Mouse (Mus musculus): ENCODE data around the gene Nek2. TPM values are rescaled to one million over a fixed set of nuclear protein-coding genes. Genes with fewer than 3 reads are reported as not detected.
A peak's percentile ranks its signal among the peaks of the same experiment; 100 is the strongest.

The Nek2 gene
- polyA plus RNA-seq, 1 experiment from 2014 or later = 49.4 TPM

DNA sequence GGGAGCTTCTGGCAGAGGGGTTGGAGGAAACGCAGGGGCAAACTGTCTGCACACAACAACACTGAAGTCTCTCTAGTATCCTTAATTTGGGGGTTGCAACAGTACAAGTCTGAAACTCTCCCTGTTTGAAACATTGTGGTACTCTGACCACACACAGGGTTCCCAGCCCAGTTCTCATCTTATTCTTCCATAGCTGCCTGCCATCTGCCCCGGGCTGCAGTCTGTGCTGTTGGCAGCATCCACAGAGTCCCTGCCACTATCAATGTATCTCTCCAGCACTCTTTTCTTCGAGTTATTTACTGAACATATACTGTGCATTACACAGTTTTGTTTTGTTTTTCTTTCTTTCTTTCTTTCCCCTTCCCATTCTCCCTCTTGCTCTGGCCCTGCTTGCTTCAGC, 4.6 kb upstream of the Nek2 start:
- WGBS (ENCODE audit: insufficient replicate concordance) = 73% methylated on average over 3 of the region's 3 CpGs

DNA sequence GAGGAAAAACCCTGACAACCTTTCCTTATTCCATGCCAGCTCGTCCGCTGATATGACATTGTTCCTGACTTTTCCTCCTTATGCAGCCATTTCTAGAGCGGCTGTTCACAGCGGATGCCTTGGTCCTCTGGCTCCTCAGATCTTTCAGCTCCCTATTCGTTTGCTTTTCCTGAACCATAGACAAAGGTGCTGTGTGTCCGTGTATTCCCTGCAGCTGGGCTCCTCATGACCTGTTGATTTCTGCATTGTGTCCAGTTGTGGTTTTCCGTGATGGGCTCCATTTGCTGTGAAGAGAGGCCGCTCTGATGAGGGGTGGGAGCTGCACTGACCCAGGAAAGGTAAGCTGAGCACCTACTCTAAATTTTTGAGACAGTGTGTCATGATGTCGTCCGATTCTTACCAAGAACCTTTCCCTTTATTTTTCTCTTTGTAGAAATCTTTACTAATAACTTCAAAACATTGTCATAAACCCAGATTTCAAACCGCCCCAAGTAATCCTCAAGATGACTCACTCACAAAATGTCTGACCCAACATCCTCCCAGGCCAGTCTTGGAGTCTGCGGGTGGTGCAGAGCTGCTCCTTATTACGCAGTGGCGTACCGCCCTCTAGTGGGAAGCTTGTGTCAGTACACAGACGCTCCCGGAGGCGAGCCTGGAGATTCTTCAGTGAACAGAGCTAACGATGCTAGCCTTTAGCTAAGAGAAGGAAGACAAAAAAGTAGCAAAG, 3.7 kb upstream of the Nek2 start:
- Histone ChIP-seq H3K9me3 (replicated peaks) (no peaks in the 10 kb centered on the region), H3K36me3 (peaks cover 5% of the 10 kb centered on the region), H3K4me2 (no peak overlapping the region), H3K27me3 (replicated peaks) (no peaks in the 10 kb centered on the region; the same call in 1 of the 2 replicates), H3K4me3 (no peak overlapping the region), H3K9ac (no peak overlapping the region), H3K27ac (no peak overlapping the region), H3K4me1 (peaks cover 18% of the 10 kb centered on the region)
- no peak for ATAC-seq
- WGBS (ENCODE audit: insufficient replicate concordance) = 36% methylated on average over 19 of the region's 19 CpGs

More for the DNA sequence above, 4.6 kb upstream of the Nek2 start:
- H3K9me3 ChIP-seq (replicated peaks) = no peaks in the 10 kb centered on the region
- H3K4me3 ChIP-seq = no peak overlapping the region
- ATAC-seq = no peak
- H3K27me3 ChIP-seq (replicated peaks) = no peaks in the 10 kb centered on the region; the same call in 1 of the 2 replicates
- no peak overlapping the region for H3K9ac ChIP-seq
- peaks cover 11% of the 10 kb centered on the region for H3K4me1 ChIP-seq
- H3K4me2 ChIP-seq = no peak overlapping the region
- no peak overlapping the region for H3K27ac ChIP-seq
- H3K36me3 ChIP-seq = no peaks in the 10 kb centered on the region

DNA sequence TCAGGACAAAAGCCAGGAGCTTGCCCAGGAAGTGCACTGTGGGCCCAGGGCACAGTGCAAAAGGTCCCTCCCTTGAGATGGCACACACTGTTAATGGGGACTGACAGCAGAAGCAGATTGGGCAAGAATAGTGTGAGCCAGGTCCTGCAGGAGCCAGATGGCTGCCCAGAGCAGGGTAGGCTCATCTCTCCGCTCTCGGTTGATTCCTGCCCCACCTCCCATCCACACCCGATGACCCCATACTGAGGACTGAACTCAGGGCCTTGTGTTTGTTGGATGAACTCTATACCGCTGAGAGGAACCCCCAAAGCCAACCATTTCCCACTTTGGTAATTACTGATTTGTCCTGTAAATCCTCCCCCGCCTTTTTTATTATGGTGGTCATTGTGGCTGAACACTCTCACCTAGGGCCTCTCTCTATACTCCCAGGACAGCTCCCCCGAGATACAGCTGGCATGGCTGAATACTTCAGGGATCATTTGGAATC, 3.1 kb upstream of the Nek2 start:
- no peaks in the 10 kb centered on the region for H3K9me3 ChIP-seq (replicated peaks)
- H3K4me1 ChIP-seq = peaks cover 20% of the 10 kb centered on the region
- no peak overlapping the region for H3K9ac ChIP-seq
- 42% methylated on average over 6 of the region's 6 CpGs for WGBS (ENCODE audit: insufficient replicate concordance)
- no peaks in the 10 kb centered on the region; the same call in 1 of the 2 replicates for H3K27me3 ChIP-seq (replicated peaks)
- no peak overlapping the region for H3K4me2 ChIP-seq
- no peak overlapping the region for H3K27ac ChIP-seq
- H3K4me3 ChIP-seq = no peak overlapping the region
- H3K36me3 ChIP-seq = peaks cover 11% of the 10 kb centered on the region
- no peak for ATAC-seq

DNA sequence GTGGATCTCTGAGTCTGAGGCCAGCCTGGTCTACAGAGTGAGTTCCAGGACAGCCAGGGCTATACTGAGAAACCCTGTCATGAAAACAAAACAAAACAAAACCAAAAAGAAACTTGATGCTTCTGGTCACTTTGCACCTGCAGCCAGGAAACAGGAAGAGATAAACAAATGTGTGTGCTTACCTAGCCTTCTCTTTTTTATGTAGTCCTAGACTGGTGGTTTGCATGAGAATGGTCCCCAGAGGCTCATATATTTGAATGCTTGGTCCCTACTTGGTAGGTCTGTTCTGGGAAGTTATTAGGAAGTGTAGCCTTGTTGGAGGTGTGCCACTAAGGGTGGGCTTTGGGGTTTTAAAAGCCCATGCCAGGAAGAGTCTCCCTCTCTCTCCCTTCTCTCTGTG, 2.2 kb upstream of the Nek2 start:
- H3K9me3 ChIP-seq (replicated peaks) = no peaks in the 10 kb centered on the region
- H3K9ac ChIP-seq = no peak overlapping the region
- H3K4me2 ChIP-seq = no peak overlapping the region
- peaks cover 19% of the 10 kb centered on the region for H3K36me3 ChIP-seq
- ATAC-seq = no peak
- H3K27me3 ChIP-seq (replicated peaks) = no peaks in the 10 kb centered on the region; the same call in 1 of the 2 replicates
- H3K27ac ChIP-seq = no peak overlapping the region
- H3K4me1 ChIP-seq = peaks cover 20% of the 10 kb centered on the region
- no peak overlapping the region for H3K4me3 ChIP-seq

DNA sequence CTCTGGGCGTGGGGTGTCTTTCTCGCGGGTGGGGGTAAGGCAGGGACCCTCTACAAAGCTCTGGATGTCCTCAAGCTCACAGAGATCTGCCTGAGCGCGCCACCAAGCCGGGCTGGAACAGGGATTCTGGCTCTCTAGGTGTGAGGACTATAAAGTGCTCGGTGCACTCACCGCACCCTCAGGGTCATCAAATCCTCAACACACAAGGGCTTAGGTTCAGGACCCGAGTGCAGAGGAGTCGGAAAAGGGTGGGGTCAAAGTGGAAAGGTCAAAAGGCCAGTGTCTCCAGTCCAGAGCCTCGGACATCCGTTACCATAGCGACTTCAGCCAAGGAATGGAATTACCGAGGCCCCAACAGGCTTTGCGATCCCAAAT, 306 bp upstream of the Nek2 start:
- Histone ChIP-seq H3K27ac (no peak overlapping the region), H3K9me3 (replicated peaks) (no peaks in the 10 kb centered on the region), H3K4me3 (peak overlapping the region; percentile 94), H3K4me2 (peak overlapping the region; percentile 87), H3K4me1 (peaks cover 20% of the 10 kb centered on the region), H3K27me3 (replicated peaks) (no peaks in the 10 kb centered on the region; the same call in 1 of the 2 replicates), H3K36me3 (peaks cover 38% of the 10 kb centered on the region), H3K9ac (peak overlapping the region; percentile 96)
- WGBS (ENCODE audit: insufficient replicate concordance) = 4% methylated on average over 15 of the region's 15 CpGs
- ATAC-seq = peak; percentile 14

DNA sequence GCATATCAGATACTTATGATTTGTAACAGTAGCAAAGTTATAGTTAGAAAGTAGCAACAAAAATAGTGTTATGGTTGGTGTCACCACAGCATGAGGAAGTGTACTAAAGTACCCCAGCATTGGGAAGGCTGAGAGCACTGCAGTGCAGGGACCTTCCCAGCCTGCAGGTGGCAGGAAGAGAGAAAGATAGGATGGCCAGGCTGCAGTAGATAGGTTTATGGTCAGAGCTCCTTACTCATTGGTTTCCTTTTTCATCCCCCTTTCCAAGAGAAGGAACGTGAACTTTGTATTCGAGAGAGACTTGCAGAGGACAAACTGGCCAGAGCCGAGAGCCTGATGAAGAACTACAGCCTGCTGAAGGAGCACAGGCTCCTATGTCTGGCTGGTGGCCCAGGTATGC, 7.9 kb downstream of the Nek2 start:
- H3K27me3 ChIP-seq (replicated peaks) = no peaks in the 10 kb centered on the region
- no peak overlapping the region for H3K4me3 ChIP-seq
- H3K4me1 ChIP-seq = no peaks in the 10 kb centered on the region
- H3K9me3 ChIP-seq (replicated peaks) = no peaks in the 10 kb centered on the region
- 64% methylated on average over 3 of the region's 3 CpGs for WGBS (ENCODE audit: insufficient replicate concordance)
- ATAC-seq = peak; percentile 53; the same call in 1 of the 2 replicates
- H3K4me2 ChIP-seq = no peak overlapping the region
- no peak overlapping the region for H3K27ac ChIP-seq
- H3K36me3 ChIP-seq = peaks cover 99% of the 10 kb centered on the region
- no peak overlapping the region for H3K9ac ChIP-seq

DNA sequence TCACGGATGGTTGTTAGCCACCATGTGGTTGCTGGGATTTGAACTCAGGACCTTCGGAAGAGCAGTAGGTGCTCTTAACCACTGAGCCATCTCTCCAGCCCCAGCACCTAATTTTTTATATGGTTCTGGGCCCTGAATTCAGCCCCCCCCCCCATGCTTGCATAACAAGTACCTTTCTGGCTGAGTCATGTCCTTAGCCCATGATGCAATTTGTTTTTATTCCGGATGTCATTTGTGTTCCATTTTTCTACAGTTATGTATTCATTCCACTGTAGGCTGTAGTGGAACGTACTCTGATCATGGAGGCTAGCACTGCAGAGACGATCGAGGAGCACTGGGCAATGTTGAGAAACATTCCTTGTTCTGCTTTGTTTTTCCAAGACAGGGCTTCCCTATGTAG, 12.2 kb downstream of the Nek2 start:
- 88% methylated on average over 6 of the region's 6 CpGs for whole genome bisulfite sequencing (ENCODE audit: insufficient replicate concordance)
- no peak for ATAC-seq
- H3K36me3 ChIP-seq = peaks cover 67% of the 10 kb centered on the region

DNA sequence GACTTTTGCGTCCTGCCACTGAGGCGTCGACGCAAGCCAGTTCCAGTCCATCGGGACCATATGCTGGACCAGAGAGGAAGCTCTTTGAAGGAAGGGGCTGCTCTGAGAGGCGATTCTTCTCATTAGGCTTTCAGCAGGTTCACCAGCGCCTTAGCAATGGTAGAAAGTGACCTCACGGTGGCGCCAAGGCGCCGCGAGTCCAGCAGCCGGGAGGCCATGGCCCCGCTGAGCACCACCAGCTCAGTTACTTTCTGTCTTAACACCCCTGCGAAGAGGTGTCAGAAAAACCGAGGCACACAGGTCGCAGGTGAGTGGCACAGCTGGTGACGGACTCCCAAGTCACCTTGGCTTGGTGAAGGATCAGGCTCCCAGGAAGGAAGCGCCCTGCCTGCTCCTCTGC, 13.6 kb downstream of the Nek2 start:
- Histone ChIP-seq H3K9me3 (replicated peaks) (no peaks in the 10 kb centered on the region), H3K4me3 (no peak overlapping the region), H3K9ac (peak overlapping the region; percentile 33; the same call in 1 of the 2 replicates), H3K27me3 (replicated peaks) (no peaks in the 10 kb centered on the region), H3K4me2 (peak overlapping the region; percentile 45), H3K36me3 (peaks cover 53% of the 10 kb centered on the region), H3K4me1 (peaks cover 34% of the 10 kb centered on the region), H3K27ac (no peak overlapping the region; the same call in 1 of the 2 replicates)
- WGBS (ENCODE audit: insufficient replicate concordance) = 10% methylated on average over 19 of the region's 19 CpGs
- ATAC-seq = peak; percentile 62

More for the DNA sequence above, 12.2 kb downstream of the Nek2 start:
- H3K27ac ChIP-seq = no peak overlapping the region
- H3K9me3 ChIP-seq (replicated peaks) = no peaks in the 10 kb centered on the region
- H3K4me1 ChIP-seq = peaks cover 19% of the 10 kb centered on the region
- no peak overlapping the region for H3K4me3 ChIP-seq
- H3K9ac ChIP-seq = no peak overlapping the region
- H3K27me3 ChIP-seq (replicated peaks) = no peaks in the 10 kb centered on the region
- H3K4me2 ChIP-seq = no peak overlapping the region

DNA sequence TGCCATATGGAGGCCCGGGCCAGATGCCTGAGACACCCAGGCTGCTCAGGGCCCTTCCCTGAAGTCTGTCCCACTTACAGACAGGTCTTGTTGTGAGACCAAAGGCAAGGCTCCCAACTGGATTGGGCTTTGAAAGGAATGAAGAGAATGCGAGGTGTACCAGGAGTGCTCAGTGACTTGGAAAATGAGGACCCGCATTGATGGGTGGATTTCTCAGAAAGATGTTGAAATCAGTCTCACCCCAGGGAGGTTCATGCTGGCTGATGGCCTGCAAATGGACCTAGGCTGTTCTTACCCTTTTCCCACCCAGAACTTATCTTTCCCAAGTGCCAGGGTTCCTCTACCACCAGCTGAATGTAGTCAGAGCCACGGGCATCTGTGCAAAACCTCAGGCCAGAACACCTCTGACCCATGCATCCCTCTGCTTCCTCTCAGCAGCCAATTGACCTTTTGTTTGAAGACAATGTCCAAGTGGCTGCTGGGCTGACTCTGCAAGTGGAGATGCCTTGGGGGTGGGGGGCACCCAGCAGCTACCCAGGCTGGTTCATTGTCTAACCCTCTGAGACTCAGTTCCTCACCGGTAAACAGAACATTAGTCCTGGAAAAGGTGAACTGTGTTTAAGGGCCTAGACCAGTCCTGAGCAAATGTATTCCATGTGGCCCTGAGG, 15.2 kb downstream of the Nek2 start:
- ATAC-seq = no peak
- Histone ChIP-seq H3K36me3 (peaks cover 37% of the 10 kb centered on the region), H3K4me2 (no peak overlapping the region), H3K27ac (no peak overlapping the region), H3K4me3 (no peak overlapping the region), H3K27me3 (replicated peaks) (no peaks in the 10 kb centered on the region), H3K9ac (no peak overlapping the region), H3K4me1 (peaks cover 47% of the 10 kb centered on the region), H3K9me3 (replicated peaks) (no peaks in the 10 kb centered on the region)
- WGBS (ENCODE audit: insufficient replicate concordance) = 82% methylated on average over 5 of the region's 5 CpGs

DNA sequence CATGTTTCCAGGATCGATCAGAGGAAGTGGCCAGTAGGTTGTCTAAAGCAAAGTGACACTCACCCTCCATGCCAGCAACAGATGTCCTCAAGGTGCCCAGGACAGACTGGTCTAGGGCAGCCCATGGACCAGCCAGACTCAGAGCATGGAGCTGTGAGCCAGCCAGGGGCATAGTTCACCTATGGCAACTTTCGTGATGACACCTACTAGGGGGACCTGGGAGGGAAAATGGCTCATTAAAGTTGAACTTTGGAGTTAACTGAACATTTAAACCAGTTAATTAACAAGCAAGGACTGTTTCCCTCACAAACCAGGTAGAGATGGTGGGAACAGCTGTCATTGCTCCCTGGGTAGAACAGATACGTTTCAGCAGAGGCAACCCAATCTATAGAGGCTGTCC, 16.4 kb downstream of the Nek2 start:
- peaks cover 47% of the 10 kb centered on the region for H3K4me1 ChIP-seq
- H3K27ac ChIP-seq = 0 out of 2 replicates have a peak overlapping the region, but pooled peaks have one; percentile 18
- H3K4me2 ChIP-seq = no peak overlapping the region
- H3K4me3 ChIP-seq = no peak overlapping the region
- no peak overlapping the region for H3K9ac ChIP-seq
- WGBS (ENCODE audit: insufficient replicate concordance) = 69% methylated on average over 3 of the region's 3 CpGs
- H3K9me3 ChIP-seq (replicated peaks) = no peaks in the 10 kb centered on the region
- H3K36me3 ChIP-seq = peaks cover 25% of the 10 kb centered on the region
- peaks cover 4% of the 10 kb centered on the region; the same call in 1 of the 2 replicates for H3K27me3 ChIP-seq (replicated peaks)
- ATAC-seq = no peak

DNA sequence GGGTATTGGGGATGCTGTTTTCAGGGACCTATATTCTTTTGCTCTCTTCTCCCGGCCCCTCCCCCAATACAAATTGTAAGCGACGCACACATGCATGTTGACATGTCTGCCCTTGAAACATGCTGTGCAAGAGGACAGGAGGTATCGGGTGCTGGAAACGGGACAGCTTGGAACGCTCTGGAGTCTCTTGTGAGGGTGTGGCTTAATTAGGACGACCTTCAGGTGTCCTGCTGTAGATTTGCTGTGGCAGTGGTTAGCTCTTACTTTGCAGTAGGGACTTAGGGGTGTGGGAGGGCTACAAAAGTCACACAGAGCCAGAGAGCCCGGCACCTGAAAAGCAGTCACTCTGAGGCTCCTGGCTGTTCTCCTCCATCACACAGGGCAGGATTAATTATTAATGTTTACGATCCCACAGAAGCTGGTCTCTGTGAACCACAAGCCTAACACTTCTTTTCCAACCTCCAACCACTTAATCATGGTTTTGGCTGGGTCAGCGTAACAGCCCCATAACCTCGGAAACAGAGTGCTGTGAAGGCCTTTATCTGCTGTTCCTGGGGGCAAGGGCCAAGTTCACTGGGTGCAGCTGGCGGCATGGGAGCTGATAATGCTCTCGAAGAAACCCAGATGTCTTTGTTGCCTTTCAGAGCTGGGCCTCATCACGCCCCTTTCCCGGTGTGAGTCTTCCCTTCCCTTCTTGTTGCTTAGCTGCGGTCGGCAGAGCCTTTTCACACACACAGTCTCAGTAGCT, 17.9 kb downstream of the Nek2 start:
- Histone ChIP-seq H3K4me3 (peak overlapping the region; percentile 10; the same call in 1 of the 2 replicates), H3K27me3 (replicated peaks) (peaks cover 4% of the 10 kb centered on the region; the same call in 1 of the 2 replicates), H3K4me1 (peaks cover 47% of the 10 kb centered on the region), H3K36me3 (peaks cover 10% of the 10 kb centered on the region), H3K27ac (peak overlapping the region; percentile 70), H3K4me2 (peak overlapping the region; percentile 53), H3K9ac (peak overlapping the region; percentile 43), H3K9me3 (replicated peaks) (no peaks in the 10 kb centered on the region)
- ATAC-seq = peak; percentile 85
- 31% methylated on average over 17 of the region's 17 CpGs for WGBS (ENCODE audit: insufficient replicate concordance)

All from liver, embryonic 12.5 days (tissue).